Mouse (Mus musculus) lung, embryonic 16.5 days (tissue): ENCODE measurements around the gene Smad3. TPM values are rescaled to one million over a fixed set of nuclear protein-coding genes. Genes with fewer than 3 reads are reported as not detected.

Experiments
- ATAC-seq: fragments of 200-750 bp; cut with Nextera tagmentation; 2 replicates; pipeline ENCODE4 v1.8.0; 2017; ENCODE audit warnings: low read depth, mild to moderate bottlenecking, moderate library complexity
- H3K27ac ChIP-seq: fragments of 300-500 bp; sonication (generic); 2 replicates; pipeline ENCODE4 v1.5.1; 2014; ENCODE audit warnings: mild to moderate bottlenecking, control low read depth, low read length
- H3K27me3 ChIP-seq: fragments of 300-500 bp; sonication (generic); 2 replicates; pipeline ENCODE4 v1.6.1; 2014; ENCODE audit warnings: low read depth, low read length, mixed read lengths; ENCODE audit not compliant: control insufficient read depth, insufficient read depth
- H3K36me3 ChIP-seq: fragments of 300-500 bp; sonication (generic); 2 replicates; pipeline ENCODE4 v1.6.1; 2014; ENCODE audit warnings: low read length; ENCODE audit not compliant: control insufficient read depth, insufficient read depth
- H3K4me1 ChIP-seq: fragments of 300-500 bp; sonication (generic); replicated peaks from 2 replicates; pipeline ENCODE4 v1.6.1; 2014; ENCODE audit warnings: low read length, mixed read lengths; ENCODE audit not compliant: control insufficient read depth, insufficient read depth
- H3K4me2 ChIP-seq: fragments of 300-500 bp; sonication (generic); 2 replicates; pipeline ENCODE4 v1.6.1; 2014; ENCODE audit warnings: low read depth, low read length, control low read depth
- H3K4me3 ChIP-seq: fragments of 300-500 bp; sonication (generic); 2 replicates; pipeline ENCODE4 v1.5.1; 2014; ENCODE audit warnings: mild to moderate bottlenecking, low read length, control low read depth
- H3K9ac ChIP-seq: fragments of 300-500 bp; sonication (generic); 2 replicates; pipeline ENCODE4 v1.6.1; 2014; ENCODE audit warnings: low read length, control low read depth
- H3K9me3 ChIP-seq: fragments of 300-500 bp; sonication (generic); 2 replicates; pipeline ENCODE4 v1.6.1; 2016; ENCODE audit warnings: low read length; ENCODE audit not compliant: control insufficient read depth
- WGBS: fragments of 180-500 bp; shearing (Covaris S2); extraction: QIAGEN DNeasy Blood & Tissue Kit; methylation state at CpG from one replicate; pipeline ENCODE4 v1.1.7; 2014; 5-methylcytosine and 5-hydroxymethylcytosine counted together
- polyA plus RNA-seq: library from polyadenylated mRNA; unstranded; fragments of >200 nt; fragmentation: Nextera tagmentation; extraction: Ambion mirVana; gene quantifications from 2 replicates; pipeline ENCODE4 v1.2.1, GENCODE M21; 2015

Smad3 gene
- polyA plus RNA-seq, 1 experiment from 2014 or later = 18.0 TPM

GRCm38 (mm10) chr9:63701957-63702309, 55.9 kb downstream of the Smad3 start:
- H3K4me2 ChIP-seq = no peak overlapping the region
- H3K36me3 ChIP-seq = no peaks in the 10 kb centered on the region
- H3K4me3 ChIP-seq = no peak overlapping the region
- H3K9me3 ChIP-seq = no peaks in the 10 kb centered on the region
- ATAC-seq = no peak
- peaks cover 78% of the 10 kb centered on the region for H3K4me1 ChIP-seq
- peak overlapping the region; percentile 23; the same call in 1 of the 2 replicates for H3K27ac ChIP-seq
- H3K9ac ChIP-seq = no peak overlapping the region
- no peaks in the 10 kb centered on the region for H3K27me3 ChIP-seq
- WGBS = 62% methylated on average over 4 of the region's 4 CpGs

GRCm38 (mm10) chr9:63701258-63701956, 56.4 kb downstream of the Smad3 start:
- Histone ChIP-seq H3K36me3 (no peaks in the 10 kb centered on the region), H3K27ac (no peak overlapping the region), H3K27me3 (no peaks in the 10 kb centered on the region), H3K9me3 (no peaks in the 10 kb centered on the region), H3K4me2 (no peak overlapping the region), H3K4me3 (no peak overlapping the region), H3K4me1 (peaks cover 78% of the 10 kb centered on the region), H3K9ac (no peak overlapping the region)
- no peak for ATAC-seq
- 64% methylated on average over 10 of the region's 10 CpGs for WGBS

- ATAC-seq = no peak
- no peak overlapping the region for H3K4me2 ChIP-seq
- H3K9ac ChIP-seq = no peak overlapping the region
- no peaks in the 10 kb centered on the region for H3K36me3 ChIP-seq
- peaks cover 56% of the 10 kb centered on the region for H3K4me1 ChIP-seq
- H3K27ac ChIP-seq = peak overlapping the region; percentile 47; the same call in 1 of the 2 replicates
- H3K4me3 ChIP-seq = no peak overlapping the region
- H3K9me3 ChIP-seq = no peaks in the 10 kb centered on the region
- H3K27me3 ChIP-seq = no peaks in the 10 kb centered on the region
- WGBS = 60% methylated on average over 4 of the region's 4 CpGs
These were observed 58.6 kb downstream of the Smad3 start for GRCm38 (mm10) chr9:63699145-63699544.

- H3K27me3 ChIP-seq = no peaks in the 10 kb centered on the region
- peaks cover 53% of the 10 kb centered on the region for H3K4me1 ChIP-seq
- 34% methylated on average over 6 of the region's 7 CpGs for whole genome bisulfite sequencing
- no peak overlapping the region for H3K4me3 ChIP-seq
- H3K36me3 ChIP-seq = no peaks in the 10 kb centered on the region
- H3K27ac ChIP-seq = peak overlapping the region; percentile 47
- no peaks in the 10 kb centered on the region for H3K9me3 ChIP-seq
- no peak overlapping the region for H3K4me2 ChIP-seq
- ATAC-seq = peak; percentile 23; the same call in 1 of the 2 replicates
- H3K9ac ChIP-seq = no peak overlapping the region
These were observed 59.3 kb downstream of the Smad3 start for GRCm38 (mm10) chr9:63698320-63699045.

DNA sequence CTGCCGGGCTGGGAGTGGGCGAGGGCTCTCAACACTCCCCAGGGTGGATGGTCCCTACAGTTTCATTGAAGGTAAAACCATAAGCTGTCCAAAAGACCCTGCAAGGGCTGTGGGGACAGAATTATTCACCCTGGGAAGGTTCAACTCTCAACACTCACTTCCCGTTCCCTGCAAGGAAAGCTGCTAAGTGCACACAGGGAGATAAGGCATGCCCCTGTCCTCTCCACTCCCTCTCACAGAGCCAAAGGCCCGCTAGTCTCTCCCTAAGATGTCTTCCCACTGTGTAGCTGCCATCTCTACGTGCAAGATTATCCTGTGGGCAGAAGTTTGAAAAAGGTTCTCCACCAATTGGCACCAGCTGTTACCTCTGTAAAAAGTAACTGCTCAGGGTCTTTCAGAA, 60.2 kb downstream of the Smad3 start:
- no peak for ATAC-seq
- no peaks in the 10 kb centered on the region for H3K36me3 ChIP-seq
- H3K27me3 ChIP-seq = no peaks in the 10 kb centered on the region
- H3K9ac ChIP-seq = no peak overlapping the region
- H3K4me3 ChIP-seq = no peak overlapping the region
- peak overlapping the region; percentile 11; the same call in 1 of the 2 replicates for H3K27ac ChIP-seq
- no peaks in the 10 kb centered on the region for H3K9me3 ChIP-seq
- H3K4me2 ChIP-seq = no peak overlapping the region
- H3K4me1 ChIP-seq = peaks cover 44% of the 10 kb centered on the region
- WGBS = 38% methylated on average over 5 of the region's 5 CpGs

DNA sequence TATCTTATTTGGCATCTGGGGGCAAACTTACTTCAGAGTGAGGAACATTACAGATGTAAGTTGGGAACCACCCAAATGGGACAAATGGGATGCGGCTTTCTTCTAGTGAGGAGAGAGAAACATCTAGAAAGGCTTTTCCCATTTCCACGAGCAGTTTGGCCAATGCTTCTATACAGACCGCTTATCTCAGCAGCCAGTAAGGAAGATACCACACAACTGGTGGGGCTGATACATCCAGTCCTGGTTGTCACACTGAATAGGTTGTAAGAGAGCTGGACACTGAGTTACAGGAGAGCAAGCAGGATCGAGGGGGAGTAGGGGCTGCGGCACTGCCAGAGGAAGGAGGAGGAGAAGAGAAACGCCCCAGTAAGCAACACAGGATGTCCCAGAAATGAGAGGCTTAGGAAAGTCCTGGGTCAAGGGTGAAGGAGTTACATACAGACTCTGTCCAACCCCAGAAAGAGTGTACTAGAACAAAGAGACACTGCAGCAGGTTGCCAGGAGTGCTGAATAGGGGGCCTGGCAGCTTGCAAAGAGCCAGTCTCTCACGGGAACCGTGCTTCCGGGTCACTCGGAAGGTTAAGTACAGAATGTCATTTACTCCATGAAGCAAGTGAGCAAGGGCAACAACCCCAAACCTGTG, 61.2 kb downstream of the Smad3 start:
- no peak overlapping the region for H3K27ac ChIP-seq
- H3K27me3 ChIP-seq = no peaks in the 10 kb centered on the region
- H3K4me3 ChIP-seq = no peak overlapping the region
- no peak overlapping the region for H3K4me2 ChIP-seq
- no peaks in the 10 kb centered on the region for H3K36me3 ChIP-seq
- ATAC-seq = no peak
- 50% methylated on average over 10 of the region's 10 CpGs for WGBS
- no peak overlapping the region for H3K9ac ChIP-seq
- no peaks in the 10 kb centered on the region for H3K9me3 ChIP-seq
- H3K4me1 ChIP-seq = peaks cover 39% of the 10 kb centered on the region

- ATAC-seq = no peak
- Histone ChIP-seq H3K9me3 (no peaks in the 10 kb centered on the region), H3K4me2 (no peak overlapping the region), H3K27me3 (no peaks in the 10 kb centered on the region), H3K27ac (no peak overlapping the region), H3K4me1 (peaks cover 18% of the 10 kb centered on the region), H3K9ac (no peak overlapping the region), H3K4me3 (no peak overlapping the region), H3K36me3 (no peaks in the 10 kb centered on the region)
- WGBS = 43% methylated on average over 2 of the region's 2 CpGs
These were observed 65.8 kb downstream of the Smad3 start for GRCm38 (mm10) chr9:63691960-63692359.

GRCm38 (mm10) chr9:63690511-63690910, 67.3 kb downstream of the Smad3 start:
- no peak overlapping the region for H3K27ac ChIP-seq
- H3K4me2 ChIP-seq = no peak overlapping the region
- peaks cover 12% of the 10 kb centered on the region for H3K4me1 ChIP-seq
- no peaks in the 10 kb centered on the region for H3K9me3 ChIP-seq
- no peak for ATAC-seq
- H3K9ac ChIP-seq = no peak overlapping the region
- H3K4me3 ChIP-seq = no peak overlapping the region
- WGBS = 85% methylated on average over 1 of the region's 1 CpGs
- H3K36me3 ChIP-seq = no peaks in the 10 kb centered on the region
- H3K27me3 ChIP-seq = no peaks in the 10 kb centered on the region

- H3K36me3 ChIP-seq = no peaks in the 10 kb centered on the region
- no peak overlapping the region for H3K4me2 ChIP-seq
- H3K4me1 ChIP-seq = peaks cover 17% of the 10 kb centered on the region
- peak; percentile 89 for ATAC-seq
- no peak overlapping the region for H3K4me3 ChIP-seq
- H3K27me3 ChIP-seq = no peaks in the 10 kb centered on the region
- H3K9me3 ChIP-seq = no peaks in the 10 kb centered on the region
- peak overlapping the region; percentile 66 for H3K27ac ChIP-seq
- no peak overlapping the region for H3K9ac ChIP-seq
- 51% methylated on average over 7 of the region's 7 CpGs for WGBS
These were observed 70.3 kb downstream of the Smad3 start for GRCm38 (mm10) chr9:63687413-63688015.
